Mouse (Mus musculus) urinary bladder, postnatal 14 days (tissue): ENCODE results near the gene Cul4a.
"Not testable (repeated sequence)": the region's sequence is repeated elsewhere in the genome, so short reads cannot be mapped to it uniquely, and the experiment has no call there.

Experiments
- DNase-seq: peaks from one replicate; pipeline ENCODE4 v3.0.0; 2021; ENCODE audit warnings: low spot score

Cul4a gene

GRCm38 (mm10) chr8:13105087-13105881 lies at the start of gene Cul4a, which contains the start of gene Pcid2:
Cul4a (plus strand) TSS chr8:13105621.
Pcid2 (minus strand) TSS chr8:13105459.
- DNase-seq: peak; percentile 98

GRCm38 (mm10) chr8:13057351-13057750 lies 48.1 kb upstream of the Cul4a start:
- DNase-seq: no peak

- DNase-seq: no peak
These were observed 44.8 kb upstream of the Cul4a start, which contains the start of gene Proz for GRCm38 (mm10) chr8:13060441-13061150. Proz (plus strand) TSS chr8:13060914.

- no peak for DNase-seq
These were observed 42.3 kb upstream of the Cul4a start for GRCm38 (mm10) chr8:13063112-13063511.

- no peak for DNase-seq
These were observed 32.2 kb upstream of the Cul4a start for GRCm38 (mm10) chr8:13073255-13073654.

- DNase-seq: no peak
These were observed 30.4 kb upstream of the Cul4a start for GRCm38 (mm10) chr8:13075044-13075443.

GRCm38 (mm10) chr8:13075579-13075978 lies 29.8 kb upstream of the Cul4a start:
- not testable (repeated sequence) for DNase-seq

- DNase-seq: no peak
These were observed 27.9 kb upstream of the Cul4a start for GRCm38 (mm10) chr8:13077542-13077941.

GRCm38 (mm10) chr8:13104691-13105086 lies 732 bp upstream of the Cul4a start:
- DNase-seq: peak; percentile 92

- DNase-seq: no peak
These were observed 609 bp downstream of the Cul4a start for GRCm38 (mm10) chr8:13105908-13106551.

GRCm38 (mm10) chr8:13107990-13108638 lies 2.7 kb downstream of the Cul4a start:
- no peak for DNase-seq

- no peak for DNase-seq
These were observed 3.5 kb downstream of the Cul4a start for GRCm38 (mm10) chr8:13108967-13109366.

GRCm38 (mm10) chr8:13109416-13109960 lies 4.1 kb downstream of the Cul4a start:
- no peak for DNase-seq

GRCm38 (mm10) chr8:13111917-13112316 lies 6.5 kb downstream of the Cul4a start:
- no peak for DNase-seq

- DNase-seq: no peak
These were observed 7.8 kb downstream of the Cul4a start for GRCm38 (mm10) chr8:13113232-13113631.

GRCm38 (mm10) chr8:13117096-13117495 lies 11.7 kb downstream of the Cul4a start:
- DNase-seq: no peak

GRCm38 (mm10) chr8:13118516-13118915 lies 13.1 kb downstream of the Cul4a start:
- no peak for DNase-seq

GRCm38 (mm10) chr8:13120882-13121665 lies 15.7 kb downstream of the Cul4a start:
- DNase-seq: no peak

- DNase-seq: no peak
These were observed 17.5 kb downstream of the Cul4a start for GRCm38 (mm10) chr8:13122887-13123421.

- DNase-seq: no peak
These were observed 19.5 kb downstream of the Cul4a start for GRCm38 (mm10) chr8:13124897-13125296.

GRCm38 (mm10) chr8:13132220-13132619 lies 26.8 kb downstream of the Cul4a start:
- peak; percentile 58 for DNase-seq
